In genomic region chr17:27555075-27555511, GRCm38 (mm10) we compare ENCODE assay signal across 8 mouse cellular contexts. TPM values are rescaled to one million over a fixed set of nuclear protein-coding genes. Genes with fewer than 3 reads are reported as not detected.
DNase-seq lines count a peak whose midpoint lies in the region; ATAC-seq lines count a peak whose summit lies in the region.

No protein-coding gene starts in this region.

- peak overlapping the region; percentile 95 for H3K9ac ChIP-seq in forebrain, embryonic 11.5 days (ENCODE audit: low read length)
- peak overlapping the region; percentile 90 for H3K9ac ChIP-seq in kidney, embryonic 15.5 days

- whole genome bisulfite sequencing in forebrain, embryonic 11.5 days, result 2% methylated on average over 31 of the region's 39 CpGs
- WGBS in kidney, embryonic 15.5 days, result under 1% methylated on average over 39 of the region's 39 CpGs

- peak overlapping the region; percentile 91 for H3K4me2 ChIP-seq in forebrain, embryonic 11.5 days (ENCODE audit: low read depth, low read length, severe bottlenecking)
- H3K4me2 ChIP-seq in kidney, embryonic 15.5 days, result peak overlapping the region; percentile 90

- DNase-seq in kidney, adult 18-20 months, result peak; percentile 28
- DNase-seq in kidney, adult 9 months, result no peak
- DNase-seq in forebrain, embryonic 11.5 days (ENCODE audit: low spot score), result peak; percentile 93
- DNase-seq in lung, postnatal 36 days, result peak; percentile 55
- DNase-seq in spleen, adult 12 weeks (ENCODE audit: low spot score), result peak; percentile 27
- DNase-seq in Muller cell, postnatal 12 days (ENCODE audit: inconsistent ontology term), result no peak
- DNase-seq in left cerebral cortex, adult 8-10 months (ENCODE audit: low spot score in 2 of 2), result no peak

- peak; percentile 34 for ATAC-seq in forebrain, embryonic 11.5 days (replicated peaks; ENCODE audit: low FRiP score)
- peak; percentile 13 for ATAC-seq in kidney, embryonic 15.5 days (replicated peaks; ENCODE audit: low FRiP score)

- H3K9me3 ChIP-seq in forebrain, embryonic 11.5 days (ENCODE audit: control insufficient read depth, low read length), result no peaks in the 10 kb centered on the region
- H3K9me3 ChIP-seq in kidney, embryonic 15.5 days (replicated peaks), result no peaks in the 10 kb centered on the region

- peak overlapping the region; percentile 88 for H3K4me3 ChIP-seq in forebrain, embryonic 11.5 days (ENCODE audit: low read depth, low read length)
- peak overlapping the region; percentile 86 for H3K4me3 ChIP-seq in kidney, embryonic 15.5 days (replicated peaks)

- H3K27ac ChIP-seq in forebrain, embryonic 11.5 days (ENCODE audit: low read depth, low read length), result peak overlapping the region; percentile 96
- peak overlapping the region; percentile 98 for H3K27ac ChIP-seq in kidney, embryonic 15.5 days

- no peaks in the 10 kb centered on the region for H3K27me3 ChIP-seq in forebrain, embryonic 11.5 days (ENCODE audit: control insufficient read depth, insufficient read depth, low read length)
- H3K27me3 ChIP-seq in kidney, embryonic 15.5 days, result no peaks in the 10 kb centered on the region

- H3K4me1 ChIP-seq in forebrain, embryonic 11.5 days (replicated peaks; ENCODE audit: control insufficient read depth, insufficient read depth, low read length), result peaks cover 12% of the 10 kb centered on the region; the same call in 1 of the 2 replicates
- H3K4me1 ChIP-seq in kidney, embryonic 15.5 days, result peaks cover 46% of the 10 kb centered on the region

- no peaks in the 10 kb centered on the region for H3K36me3 ChIP-seq in forebrain, embryonic 11.5 days (ENCODE audit: control insufficient read depth, insufficient read depth, low read length)
- H3K36me3 ChIP-seq in kidney, embryonic 15.5 days, result peaks cover 3% of the 10 kb centered on the region; the same call in 1 of the 2 replicates

RNA-seq across cellular contexts. Expression of gene Hmga1, which starts 1.2 kb away (rescaled TPM):
- polyA plus RNA-seq in forebrain, embryonic 11.5 days (2014; fragmentation: Nextera tagmentation; extraction: Ambion mirVana), result 427 and 461 TPM in 2 replicates
- polyA plus RNA-seq in kidney, embryonic 15.5 days (2015; fragmentation: Nextera tagmentation; extraction: Ambion mirVana), result 250 and 269 TPM in 2 replicates
- 10 to 100 TPM; 43.7 to 50.0 (median 47.5) TPM for total RNA-seq in left cerebral cortex, adult 8-10 months (2022)

RNA-seq across cellular contexts. Expression of gene AI413582, which starts 10.5 kb away (rescaled TPM):
- 14.6 and 16.7 TPM in 2 replicates for polyA plus RNA-seq in forebrain, embryonic 11.5 days (2014; fragmentation: Nextera tagmentation; extraction: Ambion mirVana)
- 14.1 and 17.3 TPM in 2 replicates for polyA plus RNA-seq in kidney, embryonic 15.5 days (2015; fragmentation: Nextera tagmentation; extraction: Ambion mirVana)
- total RNA-seq in left cerebral cortex, adult 8-10 months (2022), result 10 to 100 TPM; 61.5 to 87.6 (median 74.4) TPM

RNA-seq across cellular contexts. Expression of gene Grm4, which starts 33.9 kb away (rescaled TPM):
- 0.99 and 1.3 TPM in 2 replicates for polyA plus RNA-seq in forebrain, embryonic 11.5 days (2014; fragmentation: Nextera tagmentation; extraction: Ambion mirVana)
- 1.0 and 1.2 TPM in 2 replicates for polyA plus RNA-seq in kidney, embryonic 15.5 days (2015; fragmentation: Nextera tagmentation; extraction: Ambion mirVana)
- total RNA-seq in left cerebral cortex, adult 8-10 months (2022), result 10 to 100 TPM; 28.5 to 39.0 (median 32.3) TPM

Comparison
In these comparisons a context has a peak if more than half of its experiments do, and no peak if none do; other contexts are left out.
1. DNase-seq: peak in kidney, adult 18-20 months (single experiment), forebrain, embryonic 11.5 days (single experiment), lung, postnatal 36 days (single experiment) and spleen, adult 12 weeks (single experiment); none in kidney, adult 9 months (single experiment), Muller cell, postnatal 12 days (single experiment) and left cerebral cortex, adult 8-10 months (0 of 2).